Mouse (Mus musculus) cortical plate, adult 2 months (tissue): ENCODE results near the gene Exosc10.

ENCODE experiments used
- CTCF ChIP-seq: fragments of 200-500 bp; IDR thresholded peaks from 2 replicates; pipeline ENCODE4 v1.5.1; 2011; ENCODE audit warnings: mild to moderate bottlenecking, control low read depth, low read length; ENCODE audit not compliant: insufficient read depth; ENCODE audit errors: extremely low read depth
- POLR2A ChIP-seq: fragments of 200-500 bp; IDR thresholded peaks from 2 replicates; pipeline ENCODE4 v1.6.1; 2011; ENCODE audit warnings: mild to moderate bottlenecking, low read length, control low read depth; ENCODE audit not compliant: insufficient read depth; ENCODE audit errors: extremely low read depth

- TF ChIP-seq POLR2A: no peak
- TF ChIP-seq CTCF: no peak
Observed at GRCm38 (mm10) chr4:148583257-148583656, 25.0 kb downstream of the Exosc10 start.
